Mouse (Mus musculus): ENCODE results near the gene Tubb4b.
A peak's percentile ranks its signal among the peaks of the same experiment; 100 is the strongest.

The Tubb4b gene

GRCm38 (mm10) chr2:25223681-25224491 lies 616 bp downstream of the Tubb4b start:
- no peaks in the 10 kb centered on the region for H3K27me3 ChIP-seq (ENCODE audit: control insufficient read depth, insufficient read depth, low read length, poor library complexity, severe bottlenecking)

GRCm38 (mm10) chr2:25221331-25221772 lies 3.1 kb downstream of the Tubb4b start:
- Histone ChIP-seq H3K27me3 (ENCODE audit: control insufficient read depth, insufficient read depth, low read length, poor library complexity, severe bottlenecking) (no peaks in the 10 kb centered on the region), H3K36me3 (ENCODE audit: control insufficient read depth, insufficient read depth, low read length, poor library complexity, severe bottlenecking) (no peaks in the 10 kb centered on the region; the same call in 1 of the 2 replicates)
- DNase-seq (ENCODE audit: low read depth, low spot score): no peak

More at GRCm38 (mm10) chr2:25223681-25224491, 616 bp downstream of the Tubb4b start:
- no peaks in the 10 kb centered on the region; the same call in 1 of the 2 replicates for H3K36me3 ChIP-seq (ENCODE audit: control insufficient read depth, insufficient read depth, low read length, poor library complexity, severe bottlenecking)
- DNase-seq (ENCODE audit: low read depth, low spot score): no peak

GRCm38 (mm10) chr2:25218445-25218844 lies 6.1 kb downstream of the Tubb4b start, which contains the start of gene Fam166a:
Gene Fam166a, plus strand, starts transcription at chr2:25218745.
- no peaks in the 10 kb centered on the region for H3K27me3 ChIP-seq (ENCODE audit: control insufficient read depth, insufficient read depth, low read length, poor library complexity, severe bottlenecking)
- no peaks in the 10 kb centered on the region; the same call in 1 of the 2 replicates for H3K36me3 ChIP-seq (ENCODE audit: control insufficient read depth, insufficient read depth, low read length, poor library complexity, severe bottlenecking)
- DNase-seq (ENCODE audit: low read depth, low spot score): no peak

GRCm38 (mm10) chr2:25217666-25218065 lies 6.8 kb downstream of the Tubb4b start:
- no peaks in the 10 kb centered on the region; the same call in 1 of the 2 replicates for H3K36me3 ChIP-seq (ENCODE audit: control insufficient read depth, insufficient read depth, low read length, poor library complexity, severe bottlenecking)
- H3K27me3 ChIP-seq (ENCODE audit: control insufficient read depth, insufficient read depth, low read length, poor library complexity, severe bottlenecking): no peaks in the 10 kb centered on the region
- no peak for DNase-seq (ENCODE audit: low read depth, low spot score)

- H3K36me3 ChIP-seq (ENCODE audit: control insufficient read depth, insufficient read depth, low read length, poor library complexity, severe bottlenecking): no peaks in the 10 kb centered on the region
- no peaks in the 10 kb centered on the region for H3K27me3 ChIP-seq (ENCODE audit: control insufficient read depth, insufficient read depth, low read length, poor library complexity, severe bottlenecking)
- DNase-seq (ENCODE audit: low read depth, low spot score): no peak
These were observed 10.1 kb downstream of the Tubb4b start, which contains the start of gene Stpg3 for GRCm38 (mm10) chr2:25214444-25214843. Gene Stpg3, minus strand, starts transcription at chr2:25214637.

GRCm38 (mm10) chr2:25213266-25213865 lies 11.1 kb downstream of the Tubb4b start:
- peaks cover 2% of the 10 kb centered on the region; the same call in 1 of the 2 replicates for H3K36me3 ChIP-seq (ENCODE audit: control insufficient read depth, insufficient read depth, low read length, poor library complexity, severe bottlenecking)
- no peaks in the 10 kb centered on the region for H3K27me3 ChIP-seq (ENCODE audit: control insufficient read depth, insufficient read depth, low read length, poor library complexity, severe bottlenecking)
- DNase-seq (ENCODE audit: low read depth, low spot score): no peak

GRCm38 (mm10) chr2:25211121-25211670 lies 13.3 kb downstream of the Tubb4b start, which contains the start of gene Nelfb:
Gene Nelfb, minus strand, starts transcription at chr2:25211489.
- Histone ChIP-seq H3K27me3 (ENCODE audit: control insufficient read depth, insufficient read depth, low read length, poor library complexity, severe bottlenecking) (no peaks in the 10 kb centered on the region), H3K36me3 (ENCODE audit: control insufficient read depth, insufficient read depth, low read length, poor library complexity, severe bottlenecking) (peaks cover 5% of the 10 kb centered on the region; the same call in 1 of the 2 replicates)
- DNase-seq (ENCODE audit: low read depth, low spot score): peak; percentile 92

- H3K27me3 ChIP-seq (ENCODE audit: control insufficient read depth, insufficient read depth, low read length, poor library complexity, severe bottlenecking): no peaks in the 10 kb centered on the region
- H3K36me3 ChIP-seq (ENCODE audit: control insufficient read depth, insufficient read depth, low read length, poor library complexity, severe bottlenecking): peaks cover 5% of the 10 kb centered on the region; the same call in 1 of the 2 replicates
- DNase-seq (ENCODE audit: low read depth, low spot score): no peak
These were observed 13.8 kb downstream of the Tubb4b start for GRCm38 (mm10) chr2:25210686-25211085.

- no peak for DNase-seq (ENCODE audit: low read depth, low spot score)
- H3K36me3 ChIP-seq (ENCODE audit: control insufficient read depth, insufficient read depth, low read length, poor library complexity, severe bottlenecking): peaks cover 15% of the 10 kb centered on the region
- H3K27me3 ChIP-seq (ENCODE audit: control insufficient read depth, insufficient read depth, low read length, poor library complexity, severe bottlenecking): no peaks in the 10 kb centered on the region
These were observed 16.9 kb downstream of the Tubb4b start for GRCm38 (mm10) chr2:25207593-25207992.

GRCm38 (mm10) chr2:25203631-25204214 lies 20.8 kb downstream of the Tubb4b start:
- Histone ChIP-seq H3K36me3 (ENCODE audit: control insufficient read depth, insufficient read depth, low read length, poor library complexity, severe bottlenecking) (peaks cover 20% of the 10 kb centered on the region), H3K27me3 (ENCODE audit: control insufficient read depth, insufficient read depth, low read length, poor library complexity, severe bottlenecking) (no peaks in the 10 kb centered on the region)
- peak; percentile 26 for DNase-seq (ENCODE audit: low read depth, low spot score)

- no peaks in the 10 kb centered on the region for H3K27me3 ChIP-seq (ENCODE audit: control insufficient read depth, insufficient read depth, low read length, poor library complexity, severe bottlenecking)
- peaks cover 16% of the 10 kb centered on the region for H3K36me3 ChIP-seq (ENCODE audit: control insufficient read depth, insufficient read depth, low read length, poor library complexity, severe bottlenecking)
- no peak for DNase-seq (ENCODE audit: low read depth, low spot score)
These were observed 23.9 kb downstream of the Tubb4b start for GRCm38 (mm10) chr2:25200631-25201030.

GRCm38 (mm10) chr2:25197946-25198345 lies 26.6 kb downstream of the Tubb4b start:
- Histone ChIP-seq H3K36me3 (ENCODE audit: control insufficient read depth, insufficient read depth, low read length, poor library complexity, severe bottlenecking) (peaks cover 6% of the 10 kb centered on the region), H3K27me3 (ENCODE audit: control insufficient read depth, insufficient read depth, low read length, poor library complexity, severe bottlenecking) (no peaks in the 10 kb centered on the region)
- no peak for DNase-seq (ENCODE audit: low read depth, low spot score)

GRCm38 (mm10) chr2:25197191-25197590 lies 27.3 kb downstream of the Tubb4b start:
- peak; percentile 17 for DNase-seq (ENCODE audit: low read depth, low spot score)
- H3K36me3 ChIP-seq (ENCODE audit: control insufficient read depth, insufficient read depth, low read length, poor library complexity, severe bottlenecking): peaks cover 6% of the 10 kb centered on the region

GRCm38 (mm10) chr2:25196172-25196954 lies 28.1 kb downstream of the Tubb4b start, which contains the start of gene Tor4a:
Gene Tor4a, minus strand, starts transcription at chr2:25196886.
- H3K27me3 ChIP-seq (ENCODE audit: control insufficient read depth, insufficient read depth, low read length, poor library complexity, severe bottlenecking): no peaks in the 10 kb centered on the region
- peak; percentile 97 for DNase-seq (ENCODE audit: low read depth, low spot score)
- H3K36me3 ChIP-seq (ENCODE audit: control insufficient read depth, insufficient read depth, low read length, poor library complexity, severe bottlenecking): peaks cover 6% of the 10 kb centered on the region

More at GRCm38 (mm10) chr2:25197191-25197590, 27.3 kb downstream of the Tubb4b start:
- no peaks in the 10 kb centered on the region for H3K27me3 ChIP-seq (ENCODE audit: control insufficient read depth, insufficient read depth, low read length, poor library complexity, severe bottlenecking)

Measured in splenic B cell, adult 2 months (primary cell).